Mouse (Mus musculus): ENCODE data around the gene Mkln1.

GRCm38 (mm10) chr6:31517681-31518337 lies 119.3 kb downstream of the Mkln1 start:
- TF ChIP-seq CTCF (IDR thresholded peaks at IDR 0.05; ENCODE audit: low read depth, low read length) (no peak), POLR2A (IDR thresholded peaks at IDR 0.05; ENCODE audit: extremely low read depth, insufficient read depth, low read length) (no peak)

All from liver, adult 2 months (tissue).